Mouse (Mus musculus): ENCODE data around the gene Arid1b. TPM values are rescaled to one million over a fixed set of nuclear protein-coding genes. Genes with fewer than 3 reads are reported as not detected.

Arid1b gene
- polyA plus RNA-seq, 1 experiment from 2014 or later, result 16.1 TPM

- Histone ChIP-seq H3K4me3 (no peak overlapping the region), H3K27ac (no peak overlapping the region), H3K9ac (no peak overlapping the region), H3K4me1 (replicated peaks) (peaks cover 45% of the 10 kb centered on the region), H3K36me3 (no peaks in the 10 kb centered on the region), H3K9me3 (no peaks in the 10 kb centered on the region), H3K4me2 (no peak overlapping the region), H3K27me3 (no peaks in the 10 kb centered on the region)
- WGBS, result 91% methylated on average over 2 of the region's 2 CpGs
- no peak for ATAC-seq (ENCODE audit: low FRiP score)
These were observed 203.0 kb downstream of the Arid1b start for GRCm38 (mm10) chr17:5197083-5197482.

- WGBS, result 79% methylated on average over 3 of the region's 3 CpGs
- H3K4me3 ChIP-seq, result no peak overlapping the region
- H3K27ac ChIP-seq, result peak overlapping the region; percentile 61; the same call in 1 of the 2 replicates
- ATAC-seq (ENCODE audit: low FRiP score), result no peak
- no peaks in the 10 kb centered on the region for H3K36me3 ChIP-seq
- no peak overlapping the region for H3K9ac ChIP-seq
- H3K4me1 ChIP-seq (replicated peaks), result peaks cover 52% of the 10 kb centered on the region
- no peak overlapping the region for H3K4me2 ChIP-seq
- H3K27me3 ChIP-seq, result no peaks in the 10 kb centered on the region
- H3K9me3 ChIP-seq, result no peaks in the 10 kb centered on the region
These were observed 203.6 kb downstream of the Arid1b start for GRCm38 (mm10) chr17:5197765-5198164.

GRCm38 (mm10) chr17:5198252-5198651, 204.1 kb downstream of the Arid1b start:
- peak overlapping the region; percentile 61 for H3K27ac ChIP-seq
- H3K9me3 ChIP-seq, result no peaks in the 10 kb centered on the region
- no peak overlapping the region for H3K9ac ChIP-seq
- no peak overlapping the region for H3K4me3 ChIP-seq
- no peaks in the 10 kb centered on the region for H3K36me3 ChIP-seq
- ATAC-seq (ENCODE audit: low FRiP score), result no peak
- no peak overlapping the region for H3K4me2 ChIP-seq
- peaks cover 57% of the 10 kb centered on the region for H3K4me1 ChIP-seq (replicated peaks)
- no peaks in the 10 kb centered on the region for H3K27me3 ChIP-seq
- WGBS, result 74% methylated on average over 6 of the region's 6 CpGs

- Histone ChIP-seq H3K4me2 (no peak overlapping the region), H3K9me3 (no peaks in the 10 kb centered on the region), H3K9ac (no peak overlapping the region), H3K36me3 (no peaks in the 10 kb centered on the region), H3K4me3 (no peak overlapping the region), H3K4me1 (replicated peaks) (peaks cover 63% of the 10 kb centered on the region), H3K27me3 (no peaks in the 10 kb centered on the region), H3K27ac (peak overlapping the region; percentile 61; the same call in 1 of the 2 replicates)
- WGBS, result 63% methylated on average over 4 of the region's 4 CpGs
- ATAC-seq (ENCODE audit: low FRiP score), result no peak
These were observed 204.7 kb downstream of the Arid1b start for GRCm38 (mm10) chr17:5198811-5199210.

- Histone ChIP-seq H3K9me3 (no peaks in the 10 kb centered on the region), H3K27me3 (no peaks in the 10 kb centered on the region), H3K9ac (no peak overlapping the region), H3K4me1 (replicated peaks) (peaks cover 60% of the 10 kb centered on the region), H3K36me3 (no peaks in the 10 kb centered on the region), H3K27ac (no peak overlapping the region), H3K4me2 (no peak overlapping the region), H3K4me3 (no peak overlapping the region)
- WGBS, result 91% methylated on average over 6 of the region's 6 CpGs
- no peak for ATAC-seq (ENCODE audit: low FRiP score)
These were observed 206.5 kb downstream of the Arid1b start for GRCm38 (mm10) chr17:5200638-5201037.

DNA sequence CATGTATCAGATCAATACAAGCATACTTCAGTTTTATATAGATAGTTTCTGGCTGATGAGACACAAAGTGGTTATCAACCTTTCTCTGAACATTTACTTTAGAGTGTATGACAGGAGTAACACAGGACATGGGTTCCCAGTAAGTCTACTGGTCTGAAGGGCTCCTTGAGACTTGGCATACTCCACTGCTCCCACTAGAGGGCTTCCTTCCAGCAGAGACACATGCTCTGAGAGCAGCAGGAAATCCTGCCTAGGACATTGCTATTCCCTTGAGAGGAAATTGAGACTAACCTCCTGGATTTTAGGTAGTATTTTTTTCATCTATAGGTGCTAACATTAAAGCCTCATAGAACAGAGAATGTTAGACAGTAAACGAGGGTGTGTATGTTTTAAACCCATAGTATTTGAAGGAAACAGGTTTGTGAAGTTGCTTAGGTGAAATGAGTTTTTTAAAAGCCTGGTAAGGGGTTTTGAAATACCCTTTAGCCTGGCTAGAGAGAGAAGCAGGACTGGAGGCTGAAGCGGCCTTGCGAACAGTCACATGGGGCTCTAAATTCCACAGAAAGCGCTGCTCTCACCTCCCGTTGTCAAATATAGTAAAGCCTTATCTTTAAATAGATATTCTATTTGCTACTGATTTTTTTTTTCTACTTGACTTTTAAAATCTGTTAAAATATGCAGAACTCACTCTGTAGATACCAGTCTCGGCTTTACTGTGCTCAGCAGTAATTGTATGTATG, 207.9 kb downstream of the Arid1b start:
- Histone ChIP-seq H3K4me2 (no peak overlapping the region), H3K9me3 (no peaks in the 10 kb centered on the region), H3K36me3 (no peaks in the 10 kb centered on the region), H3K27ac (no peak overlapping the region), H3K9ac (no peak overlapping the region), H3K27me3 (no peaks in the 10 kb centered on the region), H3K4me1 (replicated peaks) (peaks cover 68% of the 10 kb centered on the region), H3K4me3 (no peak overlapping the region)
- ATAC-seq (ENCODE audit: low FRiP score), result no peak
- WGBS, result 86% methylated on average over 6 of the region's 6 CpGs

- no peak overlapping the region for H3K4me2 ChIP-seq
- 97% methylated on average over 5 of the region's 5 CpGs for WGBS
- H3K27me3 ChIP-seq, result no peaks in the 10 kb centered on the region
- no peaks in the 10 kb centered on the region for H3K9me3 ChIP-seq
- H3K4me3 ChIP-seq, result no peak overlapping the region
- peaks cover 66% of the 10 kb centered on the region for H3K4me1 ChIP-seq (replicated peaks)
- no peak overlapping the region for H3K9ac ChIP-seq
- no peaks in the 10 kb centered on the region for H3K36me3 ChIP-seq
- no peak for ATAC-seq (ENCODE audit: low FRiP score)
- H3K27ac ChIP-seq, result no peak overlapping the region
These were observed 208.6 kb downstream of the Arid1b start for GRCm38 (mm10) chr17:5202756-5203155.

GRCm38 (mm10) chr17:5203346-5204102, 209.4 kb downstream of the Arid1b start:
- H3K9ac ChIP-seq, result no peak overlapping the region
- no peaks in the 10 kb centered on the region for H3K27me3 ChIP-seq
- H3K4me1 ChIP-seq (replicated peaks), result peaks cover 59% of the 10 kb centered on the region
- H3K27ac ChIP-seq, result no peak overlapping the region
- no peak for ATAC-seq (ENCODE audit: low FRiP score)
- no peak overlapping the region for H3K4me3 ChIP-seq
- WGBS, result 88% methylated on average over 10 of the region's 10 CpGs
- no peak overlapping the region for H3K4me2 ChIP-seq
- H3K9me3 ChIP-seq, result no peaks in the 10 kb centered on the region
- no peaks in the 10 kb centered on the region for H3K36me3 ChIP-seq

DNA sequence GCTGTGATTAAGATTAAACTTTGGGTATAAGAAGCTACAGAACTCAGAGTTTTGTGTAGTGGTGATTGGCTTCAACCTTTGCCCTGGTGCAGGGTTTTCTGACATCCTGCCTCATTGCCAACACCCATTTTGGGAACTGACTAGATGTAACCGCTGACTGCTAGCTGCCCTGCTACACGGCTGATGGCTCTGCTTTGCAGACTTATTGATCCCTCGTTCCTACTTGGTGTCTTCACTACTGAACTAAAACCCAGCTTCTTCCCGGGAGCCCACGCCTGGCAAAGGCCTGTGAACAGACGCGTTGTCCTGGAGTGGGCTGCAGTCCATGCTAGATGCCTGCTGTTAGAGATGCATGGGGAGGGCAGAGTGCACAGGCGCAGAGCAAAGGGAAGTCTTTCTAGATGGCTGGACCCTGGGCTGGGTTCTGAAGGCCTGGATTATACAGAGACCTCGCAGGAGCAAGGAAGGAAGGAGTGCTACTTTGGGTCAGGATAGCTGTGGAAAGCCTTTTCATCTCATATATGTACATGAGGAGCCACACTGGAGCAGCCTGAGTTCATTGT, 210.1 kb downstream of the Arid1b start:
- peaks cover 55% of the 10 kb centered on the region for H3K4me1 ChIP-seq (replicated peaks)
- no peak for ATAC-seq (ENCODE audit: low FRiP score)
- no peak overlapping the region for H3K4me2 ChIP-seq
- 92% methylated on average over 9 of the region's 9 CpGs for WGBS
- H3K9me3 ChIP-seq, result no peaks in the 10 kb centered on the region
- no peaks in the 10 kb centered on the region for H3K36me3 ChIP-seq
- H3K27ac ChIP-seq, result peak overlapping the region; percentile 18; the same call in 1 of the 2 replicates
- no peaks in the 10 kb centered on the region for H3K27me3 ChIP-seq
- H3K4me3 ChIP-seq, result no peak overlapping the region
- H3K9ac ChIP-seq, result no peak overlapping the region

- ATAC-seq (ENCODE audit: low FRiP score), result no peak
- H3K27ac ChIP-seq, result no peak overlapping the region
- H3K4me2 ChIP-seq, result no peak overlapping the region
- no peaks in the 10 kb centered on the region for H3K36me3 ChIP-seq
- H3K9me3 ChIP-seq, result no peaks in the 10 kb centered on the region
- 68% methylated on average over 7 of the region's 7 CpGs for WGBS
- no peak overlapping the region for H3K4me3 ChIP-seq
- peaks cover 58% of the 10 kb centered on the region for H3K4me1 ChIP-seq (replicated peaks)
- H3K9ac ChIP-seq, result no peak overlapping the region
- no peaks in the 10 kb centered on the region for H3K27me3 ChIP-seq
These were observed 211.0 kb downstream of the Arid1b start for GRCm38 (mm10) chr17:5205163-5205581.

DNA sequence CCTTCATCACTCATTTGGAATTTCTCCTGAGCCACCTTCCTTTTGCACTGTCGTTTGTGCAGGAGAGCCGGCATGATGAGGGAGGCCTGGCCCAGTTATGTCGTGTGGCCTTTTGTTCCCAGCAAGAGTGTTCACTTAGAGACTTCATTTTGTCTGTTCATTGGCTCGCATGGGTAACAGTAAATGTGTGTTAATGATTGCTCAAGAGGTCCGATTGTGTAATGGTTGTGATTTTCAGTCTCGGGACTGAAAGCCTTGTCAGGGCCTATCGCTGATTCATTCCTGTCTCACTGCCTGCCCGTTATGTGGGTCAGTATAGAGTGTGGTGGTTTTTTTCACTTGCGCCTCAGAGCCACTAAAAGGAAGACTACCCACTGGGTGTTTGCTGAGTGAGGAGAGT, 212.6 kb downstream of the Arid1b start:
- Histone ChIP-seq H3K9ac (no peak overlapping the region), H3K4me1 (replicated peaks) (peaks cover 68% of the 10 kb centered on the region), H3K4me3 (no peak overlapping the region), H3K9me3 (no peaks in the 10 kb centered on the region), H3K27me3 (no peaks in the 10 kb centered on the region), H3K4me2 (no peak overlapping the region), H3K36me3 (no peaks in the 10 kb centered on the region), H3K27ac (no peak overlapping the region)
- no peak for ATAC-seq (ENCODE audit: low FRiP score)
- 51% methylated on average over 9 of the region's 9 CpGs for WGBS

DNA sequence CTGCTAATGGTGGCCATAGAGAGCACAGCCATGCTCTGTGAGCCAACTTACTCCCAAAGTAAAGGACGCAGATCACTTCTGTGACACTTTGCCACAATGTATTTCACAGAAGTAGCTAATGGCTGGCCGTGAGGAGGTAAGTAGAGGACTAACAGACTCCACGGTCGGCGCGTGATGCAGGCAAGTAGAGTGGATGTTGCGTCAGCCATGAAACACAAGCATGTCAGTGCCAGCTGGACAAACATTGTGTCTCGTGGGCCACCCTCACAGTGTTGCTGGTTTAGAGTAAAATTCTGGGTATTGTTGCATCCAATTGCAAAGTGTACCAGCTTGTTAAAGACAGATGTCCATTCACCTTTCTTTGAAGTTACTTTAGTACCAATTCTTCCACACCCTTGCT, 213.7 kb downstream of the Arid1b start:
- H3K36me3 ChIP-seq, result no peaks in the 10 kb centered on the region
- no peak overlapping the region for H3K9ac ChIP-seq
- H3K9me3 ChIP-seq, result no peaks in the 10 kb centered on the region
- H3K4me1 ChIP-seq (replicated peaks), result peaks cover 68% of the 10 kb centered on the region
- H3K4me2 ChIP-seq, result no peak overlapping the region
- no peak for ATAC-seq (ENCODE audit: low FRiP score)
- WGBS, result 95% methylated on average over 8 of the region's 8 CpGs
- H3K4me3 ChIP-seq, result no peak overlapping the region
- H3K27ac ChIP-seq, result no peak overlapping the region
- H3K27me3 ChIP-seq, result no peaks in the 10 kb centered on the region
